Comparison of ENCODE assay signal across 16 mouse cellular contexts in genomic region chr7:123219781-123220632, GRCm38 (mm10). TPM values are rescaled to one million over a fixed set of nuclear protein-coding genes. Genes with fewer than 3 reads are reported as not detected.
DNase-seq lines count a peak whose midpoint lies in the region; ATAC-seq and TF ChIP-seq lines count a peak whose summit lies in the region.
"Had no signal": no experiment of that assay in that cellular context is flagged by ENCODE, and none has a peak within 500 bp of the region (broad histone marks: within the 10 kb centered on the region; RNA-seq: fewer than 3 reads in every experiment).

No protein-coding gene starts in this region.

- peak; percentile 75; the same call in 1 of the 2 replicates for ATAC-seq in kidney, embryonic 15.5 days (replicated peaks; ENCODE audit: low FRiP score)
- ATAC-seq in midbrain, embryonic 15.5 days (replicated peaks) = no peak
- ATAC-seq: forebrain, embryonic 15.5 days had no signal

- no peak overlapping the region for H3K4me2 ChIP-seq in kidney, embryonic 15.5 days
- H3K4me2 ChIP-seq in midbrain, embryonic 15.5 days = no peak overlapping the region
- H3K4me2 ChIP-seq: embryonic facial prominence, embryonic 12.5 days; forebrain, embryonic 15.5 days; limb, embryonic 15.5 days; midbrain, embryonic 12.5 days; neural tube, embryonic 12.5 days had no signal

- H3K27ac ChIP-seq in kidney, embryonic 15.5 days = peak overlapping the region; percentile 59; the same call in 1 of the 2 replicates
- peak overlapping the region; percentile 18; the same call in 1 of the 2 replicates for H3K27ac ChIP-seq in small intestine, adult 2 months (ENCODE audit: insufficient read depth, low read depth, low read length)
- no peak overlapping the region for H3K27ac ChIP-seq in midbrain, embryonic 15.5 days
- H3K27ac ChIP-seq: embryonic facial prominence, embryonic 12.5 days; forebrain, embryonic 15.5 days; limb, embryonic 15.5 days; midbrain, embryonic 12.5 days; neural tube, embryonic 12.5 days had no signal

- DNase-seq in kidney, adult 18-20 months = no peak
- peak; percentile 22 for DNase-seq in right cerebral cortex, postnatal 4 days
- no peak for DNase-seq in right cerebral cortex, adult 2 months (ENCODE audit: low spot score in 2 of 2)
- peak; percentile 62 for DNase-seq in forelimb bud, embryonic 11.5 days (ENCODE audit: low read depth, low spot score)
- no peak for DNase-seq in adrenal gland, postnatal 10 days
- DNase-seq: cerebellum, adult 9-10 months; heart, adult 18-20 months; heart, postnatal 4 days had no signal

- H3K9me3 ChIP-seq in kidney, embryonic 15.5 days (replicated peaks) = no peaks in the 10 kb centered on the region
- H3K9me3 ChIP-seq in midbrain, embryonic 15.5 days = no peaks in the 10 kb centered on the region
- H3K9me3 ChIP-seq: embryonic facial prominence, embryonic 12.5 days; forebrain, embryonic 15.5 days; limb, embryonic 15.5 days; midbrain, embryonic 12.5 days; neural tube, embryonic 12.5 days had no signal

- WGBS in kidney, embryonic 15.5 days = 50% methylated on average over 13 of the region's 13 CpGs
- 70% methylated on average over 13 of the region's 13 CpGs for WGBS in small intestine, adult 2 months
- WGBS in midbrain, embryonic 15.5 days = 79% methylated on average over 13 of the region's 13 CpGs

- no peak for TF ChIP-seq POLR2A in small intestine, adult 2 months (IDR thresholded peaks at IDR 0.05; ENCODE audit: low read depth, low read length)

- no peaks in the 10 kb centered on the region for H3K36me3 ChIP-seq in kidney, embryonic 15.5 days
- H3K36me3 ChIP-seq in small intestine, adult 2 months (ENCODE audit: control insufficient read depth, insufficient read depth, low read length) = no peaks in the 10 kb centered on the region
- no peaks in the 10 kb centered on the region for H3K36me3 ChIP-seq in midbrain, embryonic 15.5 days (replicated peaks)
- H3K36me3 ChIP-seq: embryonic facial prominence, embryonic 12.5 days; forebrain, embryonic 15.5 days; limb, embryonic 15.5 days; midbrain, embryonic 12.5 days; neural tube, embryonic 12.5 days had no signal

- H3K9ac ChIP-seq in kidney, embryonic 15.5 days = no peak overlapping the region
- no peak overlapping the region for H3K9ac ChIP-seq in midbrain, embryonic 15.5 days
- H3K9ac ChIP-seq: embryonic facial prominence, embryonic 12.5 days; forebrain, embryonic 15.5 days; limb, embryonic 15.5 days; midbrain, embryonic 12.5 days; neural tube, embryonic 12.5 days had no signal

- TF ChIP-seq CTCF in small intestine, adult 2 months (IDR thresholded peaks at IDR 0.05; ENCODE audit: extremely low read depth, insufficient read length, insufficient replicate concordance, low read depth, low read length) = no peak

- no peaks in the 10 kb centered on the region for H3K27me3 ChIP-seq in kidney, embryonic 15.5 days
- no peaks in the 10 kb centered on the region for H3K27me3 ChIP-seq in small intestine, adult 2 months (ENCODE audit: control insufficient read depth, insufficient read depth, low read length)
- no peaks in the 10 kb centered on the region for H3K27me3 ChIP-seq in midbrain, embryonic 15.5 days (replicated peaks)
- H3K27me3 ChIP-seq: embryonic facial prominence, embryonic 12.5 days; forebrain, embryonic 15.5 days; limb, embryonic 15.5 days; midbrain, embryonic 12.5 days; neural tube, embryonic 12.5 days had no signal

- H3K4me1 ChIP-seq in kidney, embryonic 15.5 days = peaks cover 18% of the 10 kb centered on the region
- peaks cover 23% of the 10 kb centered on the region; the same call in 1 of the 2 replicates for H3K4me1 ChIP-seq in small intestine, adult 2 months (ENCODE audit: control insufficient read depth, insufficient read depth, insufficient read length, low read length)
- H3K4me1 ChIP-seq in midbrain, embryonic 15.5 days = 0 out of 2 replicates have a peak, but pooled peaks cover 3% of the 10 kb centered on the region
- H3K4me1 ChIP-seq: forebrain, embryonic 15.5 days had no signal

- no peak overlapping the region for H3K4me3 ChIP-seq in kidney, embryonic 15.5 days (replicated peaks)
- H3K4me3 ChIP-seq in small intestine, adult 2 months (ENCODE audit: low read depth, low read length) = no peak overlapping the region
- no peak overlapping the region for H3K4me3 ChIP-seq in midbrain, embryonic 15.5 days
- H3K4me3 ChIP-seq: embryonic facial prominence, embryonic 12.5 days; forebrain, embryonic 15.5 days; limb, embryonic 15.5 days; midbrain, embryonic 12.5 days; neural tube, embryonic 12.5 days had no signal

RNA-seq across cellular contexts. Expression of gene Slc5a11, which starts 5.4 kb away (rescaled TPM):
- 2.5 and 3.1 TPM in 2 replicates for polyA plus RNA-seq in kidney, embryonic 15.5 days (2015; fragmentation: Nextera tagmentation; extraction: Ambion mirVana)
- 61.4 and 204 TPM in 2 replicates for polyA plus RNA-seq in small intestine, adult 2 months (2012; rRNA removed)
- 0.29 and 0.34 TPM in 2 replicates for polyA plus RNA-seq in midbrain, embryonic 15.5 days (2015; fragmentation: Nextera tagmentation; extraction: Ambion mirVana)
- not detected for total RNA-seq in adrenal gland, postnatal 10 days (2021)
- total RNA-seq: heart, adult 18-20 months; heart, postnatal 4 days had no signal
- polyA plus RNA-seq: limb, embryonic 15.5 days had no signal

Comparison
In these comparisons a context has a peak if more than half of its experiments do, and no peak if none do; other contexts are left out.
1. DNase-seq: peak in right cerebral cortex, postnatal 4 days (single experiment) and forelimb bud, embryonic 11.5 days (single experiment); none in kidney, adult 18-20 months (single experiment), right cerebral cortex, adult 2 months (0 of 2) and adrenal gland, postnatal 10 days (single experiment).
2. RNA of gene Slc5a11, which starts 5.4 kb away (polyA plus RNA-seq): 61.4 to 204 TPM in small intestine, adult 2 months; 2.5 to 3.1 TPM in kidney, embryonic 15.5 days and 0.29 to 0.34 TPM in midbrain, embryonic 15.5 days; every median in the first group is over 10 times any median in the second.